Mouse (Mus musculus) liver, adult 2 months (tissue): ENCODE results near the gene Atp5h.

Source experiments
- CTCF ChIP-seq: fragments of 200-500 bp; IDR thresholded peaks from 2 replicates; pipeline ENCODE4 v1.5.1; 2011; ENCODE audit warnings: low read depth, low read length, control low read depth
- POLR2A ChIP-seq: fragments of 200-500 bp; IDR thresholded peaks from 2 replicates; pipeline ENCODE4 v1.6.1; 2011; ENCODE audit warnings: low read length, control low read depth; ENCODE audit not compliant: insufficient read depth; ENCODE audit errors: extremely low read depth

- no peak for TF ChIP-seq POLR2A
- no peak for TF ChIP-seq CTCF
Measured at GRCm38 (mm10) chr11:115406858-115407401, 12.8 kb downstream of the Atp5h start.
